Mouse (Mus musculus): Measurements from ENCODE around the gene Atg10. TPM values are rescaled to one million over a fixed set of nuclear protein-coding genes. Genes with fewer than 3 reads are reported as not detected.
"Not testable (repeated sequence)": the region's sequence is repeated elsewhere in the genome, so short reads cannot be mapped to it uniquely, and the experiment has no call there.

Atg10 gene
- polyA plus RNA-seq (2015; fragmentation: Nextera tagmentation; extraction: Ambion mirVana) = 16.8 and 17.4 TPM in 2 replicates

DNA sequence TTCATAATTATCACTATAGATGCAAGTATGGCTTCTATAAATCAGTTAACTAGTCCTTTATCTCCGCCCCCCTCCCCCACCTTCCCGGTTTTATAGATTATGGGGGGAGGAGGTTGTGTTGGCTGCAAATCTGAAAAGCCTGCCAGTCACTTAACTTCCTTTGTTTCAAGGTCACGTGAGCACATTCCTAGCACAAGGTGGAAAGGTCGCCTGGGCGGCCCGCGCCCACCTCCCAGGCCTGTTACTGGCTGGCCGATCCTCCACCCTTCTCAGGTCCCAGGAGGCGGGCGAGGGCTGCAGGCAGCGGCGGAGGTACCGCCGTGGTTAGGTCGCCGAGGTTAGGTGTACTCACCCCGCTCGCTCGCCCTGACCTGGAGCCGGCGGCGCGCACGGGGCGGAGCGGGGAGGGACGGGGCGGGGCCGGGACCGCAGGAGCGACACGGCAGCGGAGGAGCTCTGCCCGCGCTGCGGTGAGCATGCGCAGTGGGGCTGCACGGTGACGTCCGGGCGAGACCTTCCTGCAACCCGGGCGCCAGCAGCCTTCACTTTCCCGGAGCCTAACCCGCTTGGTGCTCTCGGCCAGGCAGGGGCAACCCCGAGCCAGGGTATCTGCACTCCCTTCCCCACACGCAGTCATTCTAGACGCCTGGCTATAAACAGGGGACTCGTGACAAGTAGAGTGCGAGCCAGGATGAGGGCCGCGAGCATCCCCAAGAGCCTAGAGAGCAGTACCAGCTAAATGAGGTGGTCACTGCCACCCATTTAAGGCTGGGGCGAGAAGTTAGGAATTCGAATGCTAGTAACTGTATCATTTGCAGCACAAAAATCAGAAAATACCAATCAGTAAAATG, at the start of gene Atg10:
Gene Atg10, minus strand, starts transcription at position 382 of the 851 bp plus-strand sequence.
- Histone ChIP-seq H3K9ac (ENCODE audit: low read depth, low read length) (peak within 1 kb of the TSS; percentile 80), H3K27ac (ENCODE audit: low read length) (peak within 1 kb of the TSS; percentile 86), H3K4me1 (ENCODE audit: control insufficient read depth, insufficient read depth, low read length) (peaks cover 3% of the 10 kb centered on the region; the same call in 1 of the 2 replicates), H3K9me3 (ENCODE audit: control insufficient read depth, low read length) (no peaks in the 10 kb centered on the region), H3K4me2 (ENCODE audit: low read depth, low read length) (peak within 1 kb of the TSS; percentile 62), H3K27me3 (replicated peaks; ENCODE audit: control insufficient read depth, insufficient read depth, low read length) (no peaks in the 10 kb centered on the region), H3K4me3 (ENCODE audit: low read length) (peak within 1 kb of the TSS; percentile 62), H3K36me3 (ENCODE audit: control insufficient read depth, insufficient read depth, low read length) (no peaks in the 10 kb centered on the region)
- WGBS = under 1% methylated on average over 50 of the region's 55 CpGs
- ATAC-seq = peak; percentile 98

DNA sequence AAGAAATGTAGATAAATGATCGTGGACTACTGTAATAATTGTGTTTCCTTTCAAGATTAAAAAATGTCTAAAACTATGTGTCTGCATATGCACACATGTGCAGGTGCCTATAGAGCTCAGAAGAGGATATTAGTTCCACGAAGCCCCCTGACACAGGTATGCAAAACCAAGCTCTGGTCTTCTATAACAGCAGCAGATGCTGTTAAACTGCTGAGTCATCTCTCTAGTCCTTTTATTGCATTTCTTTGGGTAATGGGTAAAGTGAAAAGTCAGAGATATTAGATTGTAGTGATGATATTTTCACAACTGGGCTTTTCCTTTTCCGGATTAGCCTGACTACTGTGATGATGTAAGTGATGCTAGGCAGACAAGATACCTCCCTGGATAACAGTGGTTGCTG, 28.6 kb upstream of the Atg10 start:
- WGBS = 89% methylated on average over 3 of the region's 3 CpGs
- H3K27ac ChIP-seq (ENCODE audit: low read length) = no peak overlapping the region
- ATAC-seq = no peak
- H3K4me3 ChIP-seq (ENCODE audit: low read length) = no peak overlapping the region
- no peaks in the 10 kb centered on the region for H3K27me3 ChIP-seq (replicated peaks; ENCODE audit: control insufficient read depth, insufficient read depth, low read length)
- H3K4me1 ChIP-seq (ENCODE audit: control insufficient read depth, insufficient read depth, low read length) = no peaks in the 10 kb centered on the region
- no peaks in the 10 kb centered on the region for H3K9me3 ChIP-seq (ENCODE audit: control insufficient read depth, low read length)
- H3K36me3 ChIP-seq (ENCODE audit: control insufficient read depth, insufficient read depth, low read length) = no peaks in the 10 kb centered on the region
- no peak overlapping the region for H3K4me2 ChIP-seq (ENCODE audit: low read depth, low read length)
- no peak overlapping the region for H3K9ac ChIP-seq (ENCODE audit: low read depth, low read length)

DNA sequence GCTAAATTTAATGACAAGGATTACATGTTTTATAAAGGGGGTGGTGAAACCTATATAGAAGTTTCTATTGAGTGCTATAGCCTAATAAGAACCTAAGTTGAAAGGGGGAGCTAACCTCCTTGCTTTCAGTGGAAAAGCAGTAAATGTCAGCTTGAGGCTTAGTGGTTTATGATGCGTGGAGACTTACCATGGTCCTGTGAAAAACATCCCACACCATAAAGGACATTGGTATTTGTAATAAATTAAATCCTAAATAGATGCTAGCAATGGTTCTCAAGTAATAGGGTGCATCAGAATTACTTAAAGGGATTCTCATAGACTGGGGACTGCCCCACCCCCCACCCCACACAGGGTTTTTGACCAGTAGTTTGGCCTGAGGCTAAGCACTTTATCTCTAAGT, 27.9 kb upstream of the Atg10 start:
- WGBS = 62% methylated on average over 1 of the region's 1 CpGs
- Histone ChIP-seq H3K4me3 (ENCODE audit: low read length) (no peak overlapping the region), H3K9me3 (ENCODE audit: control insufficient read depth, low read length) (no peaks in the 10 kb centered on the region), H3K27me3 (replicated peaks; ENCODE audit: control insufficient read depth, insufficient read depth, low read length) (no peaks in the 10 kb centered on the region), H3K36me3 (ENCODE audit: control insufficient read depth, insufficient read depth, low read length) (no peaks in the 10 kb centered on the region), H3K4me2 (ENCODE audit: low read depth, low read length) (no peak overlapping the region), H3K9ac (ENCODE audit: low read depth, low read length) (no peak overlapping the region), H3K27ac (ENCODE audit: low read length) (no peak overlapping the region), H3K4me1 (ENCODE audit: control insufficient read depth, insufficient read depth, low read length) (no peaks in the 10 kb centered on the region)
- ATAC-seq = no peak

DNA sequence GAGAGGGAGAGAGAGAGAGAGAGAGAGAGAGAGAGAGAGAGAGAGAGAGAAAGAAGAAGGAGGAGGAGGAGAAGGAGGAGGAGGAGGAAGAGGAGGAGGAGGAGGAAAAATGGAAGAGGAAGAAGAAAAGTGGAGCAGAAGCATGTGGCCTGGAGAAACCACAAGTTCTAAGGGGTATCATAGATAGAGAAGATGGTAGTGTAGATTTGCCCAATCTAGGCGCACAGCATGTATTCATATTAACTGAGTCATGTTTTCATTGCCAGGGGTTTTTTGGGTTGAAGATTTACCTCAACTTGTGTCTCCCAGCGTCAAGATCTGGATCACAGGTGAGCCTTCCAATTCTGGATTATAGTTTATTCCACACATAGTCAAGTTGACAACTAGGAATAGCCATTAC, 26.3 kb upstream of the Atg10 start:
- not testable (repeated sequence) for H3K27me3 ChIP-seq (replicated peaks; ENCODE audit: control insufficient read depth, insufficient read depth, low read length); H3K4me1 ChIP-seq (ENCODE audit: control insufficient read depth, insufficient read depth, low read length); H3K9ac ChIP-seq (ENCODE audit: low read depth, low read length); H3K4me3 ChIP-seq (ENCODE audit: low read length); ATAC-seq; H3K9me3 ChIP-seq (ENCODE audit: control insufficient read depth, low read length); H3K27ac ChIP-seq (ENCODE audit: low read length); H3K4me2 ChIP-seq (ENCODE audit: low read depth, low read length); H3K36me3 ChIP-seq (ENCODE audit: control insufficient read depth, insufficient read depth, low read length)
- WGBS = 88% methylated on average over 2 of the region's 2 CpGs

DNA sequence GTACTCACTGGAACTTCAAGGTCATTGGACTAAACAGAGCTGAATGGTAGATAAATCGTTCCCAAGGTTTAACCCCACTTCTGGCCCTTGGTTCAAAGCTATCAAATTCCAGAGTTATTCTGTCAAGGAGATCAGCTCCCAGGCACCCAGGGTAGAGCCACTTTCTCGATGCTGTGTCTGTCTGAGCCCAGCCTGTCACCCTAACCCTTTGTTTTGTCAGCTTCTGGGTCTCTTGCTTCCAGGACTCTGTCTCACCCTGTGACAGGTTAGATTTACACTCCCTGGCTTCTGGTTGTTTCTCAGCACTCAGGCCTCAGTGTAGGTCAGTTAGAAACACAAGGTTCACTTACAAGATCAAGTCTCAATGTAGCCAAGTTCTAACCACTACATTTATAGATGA, 22.7 kb upstream of the Atg10 start:
- Histone ChIP-seq H3K4me1 (ENCODE audit: control insufficient read depth, insufficient read depth, low read length) (no peaks in the 10 kb centered on the region), H3K27me3 (replicated peaks; ENCODE audit: control insufficient read depth, insufficient read depth, low read length) (no peaks in the 10 kb centered on the region), H3K9me3 (ENCODE audit: control insufficient read depth, low read length) (no peaks in the 10 kb centered on the region), H3K36me3 (ENCODE audit: control insufficient read depth, insufficient read depth, low read length) (no peaks in the 10 kb centered on the region), H3K27ac (ENCODE audit: low read length) (no peak overlapping the region), H3K4me3 (ENCODE audit: low read length) (no peak overlapping the region), H3K4me2 (ENCODE audit: low read depth, low read length) (no peak overlapping the region), H3K9ac (ENCODE audit: low read depth, low read length) (no peak overlapping the region)
- 52% methylated on average over 2 of the region's 2 CpGs for WGBS
- no peak for ATAC-seq

DNA sequence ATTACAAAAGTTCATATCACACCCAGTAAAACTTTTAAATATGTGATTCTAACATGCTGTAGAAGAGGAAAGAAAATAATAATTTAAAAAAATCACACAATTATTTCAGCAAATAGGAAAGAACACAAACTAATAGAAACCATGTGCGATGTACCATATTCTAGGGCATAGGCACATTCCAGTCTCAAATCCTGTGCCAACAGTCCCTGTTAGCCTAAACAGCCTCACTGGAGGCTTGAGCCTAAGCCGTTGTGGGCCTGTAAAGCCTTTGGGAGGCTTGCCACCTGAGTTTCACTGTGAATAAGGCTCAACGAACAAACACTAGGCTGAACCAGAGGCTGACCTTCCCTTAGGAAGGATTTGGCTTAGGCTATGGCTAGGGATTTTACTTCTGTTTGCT, 14.2 kb upstream of the Atg10 start:
- H3K4me2 ChIP-seq (ENCODE audit: low read depth, low read length) = no peak overlapping the region
- 73% methylated on average over 3 of the region's 3 CpGs for WGBS
- H3K9me3 ChIP-seq (ENCODE audit: control insufficient read depth, low read length) = no peaks in the 10 kb centered on the region
- H3K27ac ChIP-seq (ENCODE audit: low read length) = no peak overlapping the region
- H3K36me3 ChIP-seq (ENCODE audit: control insufficient read depth, insufficient read depth, low read length) = no peaks in the 10 kb centered on the region
- no peak overlapping the region for H3K9ac ChIP-seq (ENCODE audit: low read depth, low read length)
- no peaks in the 10 kb centered on the region for H3K27me3 ChIP-seq (replicated peaks; ENCODE audit: control insufficient read depth, insufficient read depth, low read length)
- H3K4me1 ChIP-seq (ENCODE audit: control insufficient read depth, insufficient read depth, low read length) = no peaks in the 10 kb centered on the region
- no peak overlapping the region for H3K4me3 ChIP-seq (ENCODE audit: low read length)
- no peak for ATAC-seq

DNA sequence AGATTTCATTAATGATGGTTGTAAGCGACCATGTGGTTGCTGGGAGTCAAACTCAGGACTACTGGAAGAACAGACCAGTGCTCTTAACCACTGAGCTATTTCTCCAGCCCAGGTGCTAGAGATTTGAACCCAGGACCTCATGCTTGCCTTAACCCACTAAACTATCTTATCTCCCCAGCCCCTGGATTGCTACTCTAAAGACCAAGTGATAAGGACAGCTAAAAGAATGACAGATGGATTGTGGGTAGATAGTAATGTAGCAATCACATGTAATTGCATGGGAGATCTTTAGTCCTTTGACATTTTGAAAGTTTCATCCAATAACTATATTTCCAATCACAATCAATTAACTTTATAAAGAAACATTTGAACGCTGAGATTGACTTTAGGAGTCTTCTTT, 13.1 kb upstream of the Atg10 start:
- H3K9me3 ChIP-seq (ENCODE audit: control insufficient read depth, low read length) = no peaks in the 10 kb centered on the region
- H3K4me2 ChIP-seq (ENCODE audit: low read depth, low read length) = no peak overlapping the region
- no peaks in the 10 kb centered on the region for H3K27me3 ChIP-seq (replicated peaks; ENCODE audit: control insufficient read depth, insufficient read depth, low read length)
- no peaks in the 10 kb centered on the region for H3K36me3 ChIP-seq (ENCODE audit: control insufficient read depth, insufficient read depth, low read length)
- no peak overlapping the region for H3K4me3 ChIP-seq (ENCODE audit: low read length)
- no peak overlapping the region for H3K9ac ChIP-seq (ENCODE audit: low read depth, low read length)
- WGBS = 73% methylated on average over 2 of the region's 2 CpGs
- H3K4me1 ChIP-seq (ENCODE audit: control insufficient read depth, insufficient read depth, low read length) = no peaks in the 10 kb centered on the region
- H3K27ac ChIP-seq (ENCODE audit: low read length) = no peak overlapping the region
- ATAC-seq = no peak

DNA sequence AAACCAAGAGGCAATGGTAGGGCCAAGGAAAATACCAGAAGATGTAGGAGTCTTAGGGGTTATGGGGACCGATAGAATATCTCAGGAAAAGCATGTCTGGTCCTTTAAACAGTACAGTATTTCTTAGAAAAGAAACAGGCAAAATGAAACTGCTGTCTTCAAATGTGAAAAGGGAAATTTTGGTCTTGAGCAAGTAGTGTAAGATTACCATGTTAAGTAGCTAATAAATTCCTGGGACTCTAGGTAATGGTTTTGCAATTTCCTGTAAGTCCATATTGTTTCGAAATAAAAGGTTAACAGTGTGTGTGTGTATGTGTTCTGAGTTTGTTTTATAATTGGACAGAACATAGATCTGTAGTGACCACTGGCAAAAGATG, 658 bp upstream of the Atg10 start:
- peak overlapping the region; percentile 86 for H3K27ac ChIP-seq (ENCODE audit: low read length)
- peak overlapping the region; percentile 80 for H3K9ac ChIP-seq (ENCODE audit: low read depth, low read length)
- H3K9me3 ChIP-seq (ENCODE audit: control insufficient read depth, low read length) = no peaks in the 10 kb centered on the region
- peak overlapping the region; percentile 62 for H3K4me3 ChIP-seq (ENCODE audit: low read length)
- no peaks in the 10 kb centered on the region for H3K27me3 ChIP-seq (replicated peaks; ENCODE audit: control insufficient read depth, insufficient read depth, low read length)
- peak overlapping the region; percentile 56 for H3K4me2 ChIP-seq (ENCODE audit: low read depth, low read length)
- peaks cover 3% of the 10 kb centered on the region; the same call in 1 of the 2 replicates for H3K4me1 ChIP-seq (ENCODE audit: control insufficient read depth, insufficient read depth, low read length)
- peak; percentile 22 for ATAC-seq
- WGBS = 61% methylated on average over 2 of the region's 2 CpGs
- no peaks in the 10 kb centered on the region for H3K36me3 ChIP-seq (ENCODE audit: control insufficient read depth, insufficient read depth, low read length)

DNA sequence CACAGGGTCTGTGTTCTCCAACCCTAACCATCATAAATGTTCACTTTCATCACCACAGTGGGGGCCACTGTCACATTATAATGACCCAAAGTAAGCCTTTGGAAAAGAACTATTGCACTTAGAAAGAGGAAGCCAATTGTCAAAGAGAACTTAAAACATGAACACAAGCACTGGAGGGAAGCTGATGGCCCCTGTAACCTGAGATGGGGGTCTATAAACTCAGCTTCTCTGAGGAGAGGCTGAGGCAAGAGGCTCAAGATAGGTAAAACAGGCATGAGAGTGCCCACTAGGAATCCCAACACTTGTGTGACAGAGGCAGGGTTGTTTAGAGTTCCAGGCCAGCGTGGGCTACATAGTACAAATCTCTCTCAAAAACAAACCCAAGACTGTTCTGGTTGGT, 705 bp downstream of the Atg10 start:
- Histone ChIP-seq H3K36me3 (ENCODE audit: control insufficient read depth, insufficient read depth, low read length) (no peaks in the 10 kb centered on the region), H3K27ac (ENCODE audit: low read length) (peak overlapping the region; percentile 69), H3K9ac (ENCODE audit: low read depth, low read length) (0 out of 2 replicates have a peak overlapping the region, but pooled peaks have one; percentile 24), H3K4me3 (ENCODE audit: low read length) (peak overlapping the region; percentile 62), H3K9me3 (ENCODE audit: control insufficient read depth, low read length) (no peaks in the 10 kb centered on the region), H3K27me3 (replicated peaks; ENCODE audit: control insufficient read depth, insufficient read depth, low read length) (no peaks in the 10 kb centered on the region), H3K4me2 (ENCODE audit: low read depth, low read length) (peak overlapping the region; percentile 62), H3K4me1 (ENCODE audit: control insufficient read depth, insufficient read depth, low read length) (peaks cover 3% of the 10 kb centered on the region; the same call in 1 of the 2 replicates)
- no peak for ATAC-seq
- WGBS = 56% methylated on average over 1 of the region's 1 CpGs

Data from intestine, embryonic 16.5 days (tissue).